Mouse (Mus musculus) layer of hippocampus, adult 8-10 months (tissue): ENCODE results near the gene Itga4. TPM values are rescaled to one million over a fixed set of nuclear protein-coding genes. Genes with fewer than 3 reads are reported as not detected.

Experiments used
- DNase-seq, 2 experiments: peaks; one replicate each; pipeline ENCODE4 v3.0.0; 2022; ENCODE audit warnings: low spot score in 2 of 2
- total RNA-seq, 4 experiments: library from RNA; stranded (reverse); gene quantifications; 2 replicates each; pipeline ENCODE4 v1.2.4; 2022

The Itga4 gene
- total RNA-seq = 10 to 100 TPM; 19.2 to 25.8 (median 23.6) TPM

- DNase-seq = peak; percentile 64 to 78
Observed at GRCm38 (mm10) chr2:79255192-79256000, at the start of gene Itga4. Itga4 (plus strand) TSS chr2:79255426.

GRCm38 (mm10) chr2:79206191-79206755 lies 49.0 kb upstream of the Itga4 start:
- DNase-seq = no peak

GRCm38 (mm10) chr2:79214982-79215381 lies 40.2 kb upstream of the Itga4 start:
- DNase-seq = no peak

GRCm38 (mm10) chr2:79215479-79215878 lies 39.7 kb upstream of the Itga4 start:
- DNase-seq = no peak

- no peak for DNase-seq
Observed at GRCm38 (mm10) chr2:79224714-79225426, 30.4 kb upstream of the Itga4 start.

GRCm38 (mm10) chr2:79227805-79228241 lies 27.4 kb upstream of the Itga4 start:
- DNase-seq = no peak

GRCm38 (mm10) chr2:79231056-79231949 lies 23.9 kb upstream of the Itga4 start:
- DNase-seq = no peak

GRCm38 (mm10) chr2:79235767-79236487 lies 19.3 kb upstream of the Itga4 start:
- no peak for DNase-seq

GRCm38 (mm10) chr2:79237216-79237615 lies 18.0 kb upstream of the Itga4 start:
- no peak for DNase-seq

- no peak for DNase-seq
Observed at GRCm38 (mm10) chr2:79244276-79244675, 10.9 kb upstream of the Itga4 start.

GRCm38 (mm10) chr2:79244743-79245142 lies 10.5 kb upstream of the Itga4 start:
- no peak for DNase-seq

- DNase-seq = no peak
Observed at GRCm38 (mm10) chr2:79248283-79248682, 6.9 kb upstream of the Itga4 start.

- no peak for DNase-seq
Observed at GRCm38 (mm10) chr2:79250510-79250909, 4.7 kb upstream of the Itga4 start.

GRCm38 (mm10) chr2:79253754-79254197 lies 1.4 kb upstream of the Itga4 start:
- DNase-seq = no peak

GRCm38 (mm10) chr2:79254588-79255191 lies 536 bp upstream of the Itga4 start:
- DNase-seq = no peak

- DNase-seq = peak in 1 of 2 experiments; percentile 17
Observed at GRCm38 (mm10) chr2:79256001-79256339, 744 bp downstream of the Itga4 start.

GRCm38 (mm10) chr2:79256376-79256775 lies 1.1 kb downstream of the Itga4 start:
- no peak for DNase-seq

GRCm38 (mm10) chr2:79256880-79257279 lies 1.7 kb downstream of the Itga4 start:
- no peak for DNase-seq

GRCm38 (mm10) chr2:79257411-79257810 lies 2.2 kb downstream of the Itga4 start:
- DNase-seq = no peak

- DNase-seq = no peak
Observed at GRCm38 (mm10) chr2:79259326-79259725, 4.1 kb downstream of the Itga4 start.
